Mouse (Mus musculus): ENCODE results near the gene Ccdc60. TPM values are rescaled to one million over a fixed set of nuclear protein-coding genes. Genes with fewer than 3 reads are reported as not detected.

Ccdc60 gene
- total and polyA plus RNA-seq, 3 experiments: not detected

DNA sequence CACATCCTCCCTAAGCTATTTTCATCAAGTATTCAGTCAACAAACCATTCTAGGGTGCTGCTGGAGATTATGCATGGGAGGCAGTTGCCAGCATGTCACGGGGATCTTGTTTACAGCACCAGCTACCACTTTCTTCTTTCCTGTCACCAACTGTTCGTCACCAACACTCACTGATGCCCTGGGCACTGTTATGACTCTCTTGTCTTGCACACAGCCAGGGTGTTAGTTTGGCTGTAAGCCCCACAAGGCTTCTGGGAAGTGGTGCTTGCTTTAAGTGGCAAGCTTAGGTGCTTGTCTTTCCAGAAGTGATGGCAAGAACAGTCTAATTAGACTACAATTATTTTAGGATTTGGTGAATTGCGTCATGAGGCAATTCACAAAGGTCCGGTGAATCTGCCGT, 86.1 kb downstream of the Ccdc60 start:
- Histone ChIP-seq H3K36me3 (ENCODE audit: control insufficient read depth in 1 of 2, insufficient read depth in 2 of 2, low read length in 2 of 2) (no peaks in the 10 kb centered on the region), H3K27me3 (ENCODE audit: control insufficient read depth in 1 of 2, insufficient read depth in 2 of 2, low read length in 2 of 2) (no peaks in the 10 kb centered on the region), H3K4me3 (ENCODE audit: control insufficient read depth in 1 of 2, insufficient read depth in 1 of 2, low read depth in 2 of 2, low read length in 2 of 2) (no peak overlapping the region), H3K9me3 (replicated peaks; ENCODE audit: insufficient read depth, low read length) (no peaks in the 10 kb centered on the region; the same call in 1 of the 2 replicates), H3K4me1 (ENCODE audit: control insufficient read depth in 1 of 2, insufficient read depth in 2 of 2, low read length in 2 of 2) (no peaks in the 10 kb centered on the region), H3K79me2 (ENCODE audit: control insufficient read depth, insufficient read depth, low read length, poor library complexity) (no peaks in the 10 kb centered on the region), H3K27ac (ENCODE audit: control insufficient read depth, low read depth, low read length) (no peak overlapping the region), H3K9ac (ENCODE audit: control insufficient read depth, low read depth, low read length, poor library complexity, severe bottlenecking) (no peak overlapping the region)
- no peak for TF ChIP-seq MAFK (IDR thresholded peaks at IDR 0.05; ENCODE audit: borderline replicate concordance, low read depth, low read length)
- no peak for TF ChIP-seq ETS1 (IDR thresholded peaks at IDR 0.05; ENCODE audit: low read depth, low read length)
- TF ChIP-seq NELFE (IDR thresholded peaks at IDR 0.05; ENCODE audit: low read depth, low read length): no peak
- no peak for TF ChIP-seq POLR2AphosphoS5 (IDR thresholded peaks at IDR 0.05; ENCODE audit: borderline replicate concordance, low read depth, low read length)
- TF ChIP-seq USF1 (IDR thresholded peaks at IDR 0.05; ENCODE audit: low read depth, low read length): no peak
- TF ChIP-seq MXI1 (IDR thresholded peaks at IDR 0.05; ENCODE audit: low read depth, low read length): no peak
- TF ChIP-seq MAZ (IDR thresholded peaks at IDR 0.05; ENCODE audit: low read depth, low read length): no peak
- no peak for TF ChIP-seq RAD21 (IDR thresholded peaks at IDR 0.05; ENCODE audit: low read depth, low read length)
- no peak for TF ChIP-seq SIN3A (IDR thresholded peaks at IDR 0.05; ENCODE audit: low read length)
- TF ChIP-seq KAT2A (conservative IDR thresholded peaks at IDR 0.05; ENCODE audit: low read depth, low read length): no peak
- no peak for TF ChIP-seq ZC3H11A (IDR thresholded peaks at IDR 0.05; ENCODE audit: low read depth, low read length)
- TF ChIP-seq NRF1 (IDR thresholded peaks at IDR 0.05; ENCODE audit: insufficient read depth, low read depth, low read length, poor library complexity, severe bottlenecking): no peak
- no peak for TF ChIP-seq CHD1 (IDR thresholded peaks at IDR 0.05; ENCODE audit: low read depth, low read length)
- no peak for TF ChIP-seq UBTF (IDR thresholded peaks at IDR 0.05; ENCODE audit: borderline replicate concordance, insufficient read depth, low read depth, low read length)
- TF ChIP-seq GABPA (IDR thresholded peaks at IDR 0.05; ENCODE audit: low read depth, low read length): no peak
- no peak for TF ChIP-seq HCFC1 (IDR thresholded peaks at IDR 0.05; ENCODE audit: low read depth, low read length)
- TF ChIP-seq E2F4 (IDR thresholded peaks at IDR 0.05; ENCODE audit: borderline replicate concordance, low read depth, low read length): no peak
- DNase-seq (ENCODE audit: low read depth, low spot score): no peak

DNA sequence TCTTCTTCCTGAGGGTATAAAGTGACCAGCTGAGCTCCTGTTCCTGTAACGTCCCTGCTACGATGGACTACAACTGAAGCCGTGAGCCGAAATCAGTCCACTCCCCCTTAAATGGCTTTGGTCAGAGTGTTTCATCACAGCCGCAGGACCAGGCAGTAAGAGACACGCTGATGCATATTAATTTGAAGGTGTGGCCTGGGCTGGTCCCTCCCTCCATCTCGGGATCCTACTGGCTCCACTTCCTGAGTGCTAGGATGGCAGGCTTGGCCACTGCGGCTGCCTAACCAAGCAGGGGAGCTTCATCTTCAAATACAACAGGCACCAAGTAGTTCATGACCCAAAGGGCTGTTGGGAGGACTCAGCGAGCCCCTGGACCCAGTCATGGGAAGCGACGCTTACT, 94.3 kb downstream of the Ccdc60 start:
- H3K27me3 ChIP-seq (ENCODE audit: control insufficient read depth in 1 of 2, insufficient read depth in 2 of 2, low read length in 2 of 2): no peaks in the 10 kb centered on the region
- H3K9me3 ChIP-seq (replicated peaks; ENCODE audit: insufficient read depth, low read length): no peaks in the 10 kb centered on the region
- TF ChIP-seq POLR2A (IDR thresholded peaks at IDR 0.05; ENCODE audit: control insufficient read depth in 1 of 2, insufficient read depth in 1 of 2, low read depth in 1 of 2, low read length in 2 of 2, poor library complexity in 1 of 2) (no peak), NELFE (IDR thresholded peaks at IDR 0.05; ENCODE audit: low read depth, low read length) (no peak), MYC (IDR thresholded peaks at IDR 0.05; ENCODE audit: low read depth, low read length) (no peak), GABPA (IDR thresholded peaks at IDR 0.05; ENCODE audit: low read depth, low read length) (no peak), KAT2A (conservative IDR thresholded peaks at IDR 0.05; ENCODE audit: low read depth, low read length) (no peak), UBTF (IDR thresholded peaks at IDR 0.05; ENCODE audit: borderline replicate concordance, insufficient read depth, low read depth, low read length) (no peak), MAFK (IDR thresholded peaks at IDR 0.05; ENCODE audit: borderline replicate concordance, low read depth, low read length) (no peak), CHD1 (IDR thresholded peaks at IDR 0.05; ENCODE audit: low read depth, low read length) (no peak), TCF12 (IDR thresholded peaks at IDR 0.05; ENCODE audit: low read depth, low read length) (no peak), POLR2AphosphoS5 (IDR thresholded peaks at IDR 0.05; ENCODE audit: borderline replicate concordance, low read depth, low read length) (no peak), SMC3 (IDR thresholded peaks at IDR 0.05; ENCODE audit: low read depth, low read length) (no peak), TAL1 (IDR thresholded peaks at IDR 0.05; ENCODE audit: low read length) (no peak), BHLHE40 (IDR thresholded peaks at IDR 0.05; ENCODE audit: borderline replicate concordance, low read depth, low read length) (no peak), ELF1 (IDR thresholded peaks at IDR 0.05; ENCODE audit: low read depth, low read length) (no peak), ZKSCAN1 (IDR thresholded peaks at IDR 0.05; ENCODE audit: low read depth, low read length) (no peak), EP300 (IDR thresholded peaks at IDR 0.05; ENCODE audit: low read depth in 1 of 2, low read length in 2 of 2) (no peak), ZMIZ1 (IDR thresholded peaks at IDR 0.05; ENCODE audit: low read depth, low read length) (no peak)
- DNase-seq (ENCODE audit: low read depth, low spot score): no peak
- H3K36me3 ChIP-seq (ENCODE audit: control insufficient read depth in 1 of 2, insufficient read depth in 2 of 2, low read length in 2 of 2): no peaks in the 10 kb centered on the region
- H3K9ac ChIP-seq (ENCODE audit: control insufficient read depth, low read depth, low read length, poor library complexity, severe bottlenecking): no peak overlapping the region
- no peak overlapping the region for H3K27ac ChIP-seq (ENCODE audit: control insufficient read depth, low read depth, low read length)
- no peak overlapping the region for H3K4me3 ChIP-seq (ENCODE audit: control insufficient read depth in 1 of 2, insufficient read depth in 1 of 2, low read depth in 2 of 2, low read length in 2 of 2)
- no peaks in the 10 kb centered on the region for H3K79me2 ChIP-seq (ENCODE audit: control insufficient read depth, insufficient read depth, low read length, poor library complexity)
- H3K4me1 ChIP-seq (ENCODE audit: control insufficient read depth in 1 of 2, insufficient read depth in 2 of 2, low read length in 2 of 2): no peaks in the 10 kb centered on the region

All from MEL (cell line).